Mouse (Mus musculus): ENCODE results near the gene Orai3.

- TF ChIP-seq POLR2A (IDR thresholded peaks at IDR 0.05; ENCODE audit: low read depth, low read length) (no peak), CTCF (IDR thresholded peaks at IDR 0.05; ENCODE audit: extremely low read depth, insufficient read depth, insufficient read length, insufficient replicate concordance) (no peak)
These were observed 18.0 kb upstream of the Orai3 start for GRCm38 (mm10) chr7:127751619-127752018.
